Mouse (Mus musculus) C2C12 (cell line): ENCODE measurements around the gene Satb1. TPM values are rescaled to one million over a fixed set of nuclear protein-coding genes. Genes with fewer than 3 reads are reported as not detected.

Source experiments
- H3K27me3 ChIP-seq: one replicate; pipeline ENCODE4 v1.6.1; 2011; ENCODE audit not compliant: control insufficient read depth, insufficient read depth, insufficient read length
- H3K36me3 ChIP-seq: one replicate; pipeline ENCODE4 v1.6.1; 2011; ENCODE audit not compliant: control insufficient read depth, insufficient read depth
- H3K4me3 ChIP-seq: one replicate; pipeline ENCODE4 v1.5.1; 2011; ENCODE audit warnings: mild to moderate bottlenecking, control low read depth; ENCODE audit not compliant: poor library complexity, insufficient read depth, severe bottlenecking
- H3K79me2 ChIP-seq: one replicate; pipeline ENCODE4 v1.6.1; 2011; ENCODE audit not compliant: control insufficient read depth, insufficient read depth
- H3K79me3 ChIP-seq: one replicate; pipeline ENCODE4 v1.6.1; 2011; ENCODE audit warnings: low read depth, control low read depth
- H3ac ChIP-seq: one replicate; pipeline ENCODE3; 2011; ENCODE audit warnings: low read depth; ENCODE audit not compliant: control insufficient read depth, insufficient read length
- CEBPB ChIP-seq: IDR thresholded peaks from one replicate; pipeline ENCODE4 v1.6.1; 2011; ENCODE audit warnings: low read depth, mild to moderate bottlenecking, control low read depth, moderate library complexity
- CTCF ChIP-seq: IDR thresholded peaks from one replicate; pipeline ENCODE4 v1.5.1; 2011; ENCODE audit not compliant: control insufficient read depth, insufficient read depth, insufficient read length
- FOSL1 ChIP-seq: IDR thresholded peaks from one replicate; pipeline ENCODE4 v1.8.0; 2011; ENCODE audit warnings: mild to moderate bottlenecking, low read length; ENCODE audit not compliant: poor library complexity, insufficient read depth, severe bottlenecking
- MAX ChIP-seq: IDR thresholded peaks from one replicate; pipeline ENCODE4 v1.6.1; 2011; ENCODE audit warnings: mild to moderate bottlenecking, control low read depth
- MYOD1 ChIP-seq: IDR thresholded peaks from one replicate; pipeline ENCODE4 v1.6.1; 2011; ENCODE audit warnings: low read depth; ENCODE audit not compliant: control insufficient read depth, insufficient read length
- MYOG ChIP-seq: IDR thresholded peaks from one replicate; pipeline ENCODE4 v1.6.1; 2011; ENCODE audit not compliant: control insufficient read depth, insufficient read length; ENCODE audit errors: extremely low read depth
- USF1 ChIP-seq: IDR thresholded peaks from one replicate; pipeline ENCODE4 v1.6.1; 2011; ENCODE audit warnings: low read depth, mild to moderate bottlenecking, control low read depth, moderate library complexity
- polyA plus RNA-seq: library from polyadenylated mRNA; unstranded; fragments of >200 nt; fragmentation: generic; extraction: Trizol; gene quantifications from one replicate; pipeline ENCODE4 v1.2.1, GENCODE M21; 2012; ENCODE audit warnings: missing spikeins

Satb1 gene
- polyA plus RNA-seq, 1 experiment = 0.06 TPM

GRCm38 (mm10) chr17:51741126-51741525, 92.0 kb downstream of the Satb1 start:
- Histone ChIP-seq H3K79me3 (no peaks in the 10 kb centered on the region), H3K36me3 (no peaks in the 10 kb centered on the region), H3K79me2 (no peaks in the 10 kb centered on the region), H3ac (no peak overlapping the region), H3K27me3 (no peaks in the 10 kb centered on the region), H3K4me3 (no peak overlapping the region)
- no peak for TF ChIP-seq USF1
- no peak for TF ChIP-seq MAX
- TF ChIP-seq FOSL1 = no peak
- TF ChIP-seq MYOD1 = no peak
- TF ChIP-seq CTCF = no peak
- no peak for TF ChIP-seq MYOG
- no peak for TF ChIP-seq CEBPB

DNA sequence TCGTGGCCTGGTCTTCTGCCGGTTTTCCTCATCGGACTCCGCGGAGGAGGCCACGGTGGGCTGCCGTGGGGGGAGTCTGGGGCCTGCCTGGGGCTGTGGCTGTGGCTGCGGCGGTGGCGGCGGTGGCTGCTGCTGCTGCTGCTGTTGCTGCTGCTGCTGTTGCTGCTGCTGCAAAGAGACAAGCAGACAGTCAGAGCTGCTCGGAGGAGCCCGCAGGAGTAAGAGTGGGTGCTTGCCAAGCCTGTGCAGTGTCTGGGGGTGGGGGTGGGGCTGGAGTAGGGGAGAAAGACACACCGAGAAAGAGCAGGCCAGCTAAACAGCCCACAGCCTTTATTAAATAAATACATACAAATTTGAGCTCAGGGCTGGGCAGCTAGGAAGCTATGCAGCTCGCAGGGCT, 92.8 kb downstream of the Satb1 start:
- Histone ChIP-seq H3K79me3 (no peaks in the 10 kb centered on the region), H3K27me3 (no peaks in the 10 kb centered on the region), H3K79me2 (no peaks in the 10 kb centered on the region), H3K36me3 (no peaks in the 10 kb centered on the region), H3ac (no peak overlapping the region), H3K4me3 (no peak overlapping the region)
- TF ChIP-seq USF1 = no peak
- TF ChIP-seq CEBPB = no peak
- TF ChIP-seq MYOD1 = no peak
- no peak for TF ChIP-seq FOSL1

DNA sequence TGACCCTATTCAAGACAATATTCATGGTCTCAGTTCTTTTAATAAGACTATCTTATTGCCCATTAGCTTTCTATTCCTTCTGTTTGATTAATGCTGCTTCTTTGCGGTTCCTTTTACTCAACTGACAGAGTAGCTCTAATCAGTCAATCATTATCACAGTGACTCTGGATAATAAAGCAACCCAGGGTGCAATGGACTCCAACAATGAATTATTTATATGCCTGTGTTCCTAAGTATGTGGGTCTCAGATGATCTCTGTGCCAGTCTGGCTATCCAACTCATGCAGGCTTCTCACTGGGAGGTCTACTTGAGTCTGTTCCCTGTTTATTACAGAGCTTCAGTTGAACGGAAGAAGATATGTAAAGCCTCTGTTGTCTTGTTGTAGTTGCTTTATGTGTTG, 108.6 kb downstream of the Satb1 start:
- TF ChIP-seq CEBPB = no peak
- TF ChIP-seq USF1 = no peak
- no peak for TF ChIP-seq FOSL1
- TF ChIP-seq MYOD1 = no peak
- TF ChIP-seq MAX = no peak
- no peak for TF ChIP-seq MYOG
- TF ChIP-seq CTCF = no peak
- H3K27me3 ChIP-seq = no peaks in the 10 kb centered on the region
- no peaks in the 10 kb centered on the region for H3K79me3 ChIP-seq
- no peak overlapping the region for H3ac ChIP-seq
- no peak overlapping the region for H3K4me3 ChIP-seq
- no peaks in the 10 kb centered on the region for H3K36me3 ChIP-seq
- H3K79me2 ChIP-seq = no peaks in the 10 kb centered on the region

- Histone ChIP-seq H3K4me3 (no peak overlapping the region), H3K79me2 (no peaks in the 10 kb centered on the region), H3K27me3 (no peaks in the 10 kb centered on the region), H3K36me3 (no peaks in the 10 kb centered on the region), H3K79me3 (no peaks in the 10 kb centered on the region), H3ac (no peak overlapping the region)
- no peak for TF ChIP-seq USF1
Observed at GRCm38 (mm10) chr17:51695711-51696110, 137.4 kb downstream of the Satb1 start.

DNA sequence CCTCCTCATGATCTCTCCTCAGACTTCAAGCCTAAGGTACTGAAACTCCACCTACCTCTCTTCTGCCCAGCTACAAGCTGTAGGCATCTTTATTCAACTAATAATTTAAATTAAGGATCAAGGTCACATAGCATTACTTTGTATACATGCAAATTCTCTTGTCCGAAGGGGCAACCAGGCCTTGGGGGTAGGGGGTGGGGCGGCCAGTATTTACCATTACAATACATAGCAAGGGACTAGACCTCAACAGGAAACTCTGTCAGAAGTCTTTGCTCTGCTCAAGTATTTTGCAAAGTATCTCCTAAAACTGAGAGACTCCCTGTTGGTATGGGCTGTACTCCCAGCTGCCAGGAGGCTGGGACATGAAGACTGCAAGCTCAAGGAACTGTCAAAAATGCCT, 137.8 kb downstream of the Satb1 start:
- no peak overlapping the region for H3K4me3 ChIP-seq
- H3ac ChIP-seq = no peak overlapping the region
- no peaks in the 10 kb centered on the region for H3K79me3 ChIP-seq
- no peaks in the 10 kb centered on the region for H3K36me3 ChIP-seq
- no peaks in the 10 kb centered on the region for H3K27me3 ChIP-seq
- TF ChIP-seq MYOG (no peak), MYOD1 (no peak), CEBPB (no peak), MAX (no peak), CTCF (no peak), USF1 (no peak), FOSL1 (no peak)
- no peaks in the 10 kb centered on the region for H3K79me2 ChIP-seq

- Histone ChIP-seq H3K36me3 (no peaks in the 10 kb centered on the region), H3K79me3 (no peaks in the 10 kb centered on the region), H3ac (no peak overlapping the region), H3K27me3 (no peaks in the 10 kb centered on the region), H3K4me3 (no peak overlapping the region), H3K79me2 (no peaks in the 10 kb centered on the region)
- TF ChIP-seq MAX = no peak
- no peak for TF ChIP-seq CEBPB
- TF ChIP-seq CTCF = no peak
- no peak for TF ChIP-seq USF1
- no peak for TF ChIP-seq MYOD1
- TF ChIP-seq FOSL1 = no peak
- TF ChIP-seq MYOG = no peak
Observed at GRCm38 (mm10) chr17:51690526-51690925, 142.6 kb downstream of the Satb1 start.
